Mouse (Mus musculus) embryonic stem cell, embryonic (primary cell): Measurements from ENCODE around the gene Xrcc4.

Source experiments
- CTCF ChIA-PET, 4 experiments: fragments of 300-600 bp in 2 of 4; fragments of 350-600 bp in 2 of 4; sonication (Branson Sonifier 250); formaldehyde crosslinking; loops; one replicate each; lab custom pipeline; 2022; ENCODE audit warnings: inconsistent platforms in 2 of 4; lab: Charles Lee
- POLR2A ChIA-PET, 4 experiments: fragments of 300-600 bp in 2 of 4; fragments of 350-600 bp in 2 of 4; sonication (Branson Sonifier 250); formaldehyde crosslinking; loops; one replicate each; lab custom pipeline; 2022; ENCODE audit warnings: antibody characterized with exemption in 4 of 4, inconsistent platforms in 1 of 4; lab: Charles Lee

Xrcc4 gene

DNA sequence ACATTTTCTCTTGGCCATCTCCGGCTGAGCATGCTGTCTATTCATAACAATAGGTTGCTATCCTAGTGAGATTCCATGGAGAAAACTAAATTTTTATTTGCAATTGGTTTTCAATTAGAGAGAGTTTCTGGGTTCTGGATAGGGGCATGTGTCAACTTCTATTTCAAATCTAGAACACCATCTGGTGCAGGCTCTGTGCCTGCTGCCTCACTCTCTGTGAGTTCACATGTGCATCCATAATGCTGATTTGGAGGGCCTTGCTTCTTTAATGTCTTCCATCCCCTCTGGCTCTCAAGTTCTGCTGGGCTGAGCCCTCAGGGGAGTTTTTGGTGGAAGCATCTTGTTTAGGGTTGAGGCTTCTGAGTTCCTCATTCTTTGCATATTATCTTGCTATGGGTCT, 239.5 kb downstream of the Xrcc4 start:
- ChIA-PET CTCF (no interaction called here), POLR2A (no interaction called here)

DNA sequence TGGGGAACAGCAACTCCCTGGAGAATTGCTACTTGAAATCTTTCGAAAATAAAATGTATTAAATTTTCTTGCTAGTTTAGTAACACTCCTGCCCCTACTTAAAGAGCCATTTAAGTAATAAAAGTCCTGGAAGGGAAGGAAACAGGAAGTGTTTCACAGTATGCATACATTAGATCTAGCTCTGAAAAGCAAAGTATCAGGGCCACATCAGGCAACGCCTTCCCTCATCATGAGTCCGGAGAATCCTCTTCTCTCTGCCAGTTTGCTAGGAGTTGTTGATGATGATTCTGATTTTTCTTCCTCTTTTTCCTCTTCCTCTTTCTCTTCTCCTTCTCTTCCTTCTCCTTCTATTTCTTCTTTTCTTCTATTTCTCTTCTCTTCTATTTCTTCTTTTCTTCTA, 250.8 kb downstream of the Xrcc4 start:
- CTCF ChIA-PET, result no interaction called here
- POLR2A ChIA-PET, result interaction anchor here in 1 of 4 experiments (0.7 kb wide), 1 partner anchor 23 kb away, joined by 3 read pairs; no protein-coding TSS in a partner anchor

GRCm38 (mm10) chr13:89834485-89834884, 254.9 kb downstream of the Xrcc4 start:
- POLR2A ChIA-PET, result no interaction called here
- CTCF ChIA-PET, result no interaction called here

GRCm38 (mm10) chr13:89833053-89833670, 256.2 kb downstream of the Xrcc4 start:
- CTCF ChIA-PET, result no interaction called here
- POLR2A ChIA-PET, result interaction anchor here in 1 of 4 experiments (0.5 kb wide), 1 partner anchor 9 kb away, joined by 4 read pairs; no protein-coding TSS in a partner anchor

- POLR2A ChIA-PET, result no interaction called here
- CTCF ChIA-PET, result no interaction called here
Observed at GRCm38 (mm10) chr13:89828429-89828970, 260.9 kb downstream of the Xrcc4 start.

DNA sequence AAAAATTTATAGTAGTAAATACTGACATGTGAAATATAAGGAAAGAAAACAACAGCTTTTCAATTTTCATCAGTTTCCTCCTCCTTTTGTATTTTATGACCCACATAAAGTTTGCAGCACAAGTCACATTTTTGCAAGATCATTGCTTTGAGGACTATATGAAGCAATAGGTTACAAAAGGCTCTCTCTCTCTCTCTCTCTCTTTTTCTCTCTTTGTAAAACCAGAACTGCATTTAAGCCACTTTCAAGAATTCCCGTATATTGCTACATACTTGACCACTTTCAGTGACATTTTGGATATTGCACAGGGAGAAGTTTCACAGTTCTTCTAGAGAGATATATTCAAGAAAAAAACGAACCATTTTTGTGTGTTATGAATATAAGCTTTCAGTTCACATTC, 261.6 kb downstream of the Xrcc4 start:
- ChIA-PET CTCF (no interaction called here), POLR2A (no interaction called here)

- CTCF ChIA-PET, result no interaction called here
- POLR2A ChIA-PET, result no interaction called here
Observed at GRCm38 (mm10) chr13:89814543-89814942, 274.9 kb downstream of the Xrcc4 start.

DNA sequence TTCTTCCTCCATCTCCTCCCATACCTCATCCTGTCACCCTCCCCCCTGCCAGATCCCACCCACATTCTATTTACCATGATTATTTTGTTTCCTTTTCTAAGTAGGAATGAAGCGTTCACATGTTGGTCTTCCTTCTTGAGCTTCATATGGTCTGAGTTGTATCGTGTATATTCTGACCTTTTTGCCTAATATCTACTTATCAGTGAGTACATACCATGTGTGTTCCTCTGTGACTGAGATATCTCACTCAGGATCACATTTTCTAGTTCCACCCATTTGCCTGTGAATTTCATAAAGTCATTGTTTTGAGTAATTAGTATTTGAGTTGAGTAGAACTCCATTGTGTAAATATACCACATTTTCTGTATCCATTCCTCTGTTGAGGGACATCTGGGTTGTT, 277.2 kb downstream of the Xrcc4 start:
- ChIA-PET POLR2A (no interaction called here), CTCF (interaction anchor here in 2 of 4 experiments (0.6 kb wide), 2 partner anchors 33 to 1074 kb away, joined by 4 to 6 read pairs; no protein-coding TSS in a partner anchor)

DNA sequence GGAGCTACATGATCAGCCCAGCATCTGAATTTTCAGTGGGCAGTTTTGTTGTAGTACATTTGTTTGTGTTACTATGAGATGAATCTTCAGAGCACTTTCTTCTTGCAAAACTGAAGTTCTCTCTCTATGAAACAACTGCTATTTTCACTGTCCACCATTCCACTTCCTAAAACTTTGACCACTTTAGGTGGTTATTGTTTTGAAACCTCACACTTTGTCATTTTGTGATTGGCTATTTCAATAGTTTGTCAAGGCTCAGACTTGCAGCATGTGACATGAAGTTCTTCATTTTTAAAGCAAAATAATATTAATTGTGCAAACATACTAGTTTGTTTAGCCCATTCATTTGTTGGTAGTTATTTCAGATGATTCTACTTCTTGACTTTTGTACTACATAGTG, 280.4 kb downstream of the Xrcc4 start:
- ChIA-PET POLR2A (no interaction called here), CTCF (no interaction called here)

DNA sequence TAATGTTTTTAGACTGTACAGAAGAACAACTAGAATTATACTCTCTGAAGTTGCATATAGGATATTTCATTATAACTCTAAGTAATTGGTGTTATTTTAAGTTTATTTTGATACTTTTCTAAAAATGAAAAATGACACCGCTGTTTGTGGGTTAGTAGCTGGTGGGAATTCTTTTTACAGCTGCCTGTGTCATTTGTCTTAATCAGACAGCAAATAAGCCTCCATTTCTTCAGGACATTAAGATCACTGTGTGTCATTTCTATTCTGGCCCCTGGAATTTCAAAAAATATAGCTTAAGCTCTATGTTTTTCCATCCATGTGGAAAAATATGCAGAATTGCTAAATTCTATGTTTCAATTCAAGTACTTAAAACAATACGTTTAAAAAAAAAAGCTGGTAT, 287.5 kb downstream of the Xrcc4 start:
- CTCF ChIA-PET, result no interaction called here
- POLR2A ChIA-PET, result interaction anchor here in 1 of 4 experiments (1.2 kb wide), 1 partner anchor 52 kb away, joined by 3 read pairs; no protein-coding TSS in a partner anchor

DNA sequence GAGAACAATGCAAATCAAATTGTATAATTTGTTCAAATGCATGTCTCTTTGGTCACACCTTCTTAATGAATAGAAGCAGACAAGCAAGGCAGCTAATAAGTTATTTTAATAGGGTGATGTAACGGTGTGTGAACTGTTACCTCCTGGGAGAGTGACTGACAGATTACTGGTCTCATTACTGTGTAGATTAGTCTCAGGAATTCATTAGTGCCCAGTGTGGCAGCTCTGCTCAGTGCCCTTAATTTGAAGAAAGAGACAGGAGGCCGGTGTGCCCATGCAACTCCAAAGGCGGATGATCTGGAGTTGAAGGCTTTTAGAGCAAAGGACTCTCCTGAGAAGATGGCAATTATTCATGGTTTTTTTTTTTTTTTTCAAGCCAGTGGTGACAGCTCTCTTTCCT, 291.7 kb downstream of the Xrcc4 start:
- ChIA-PET POLR2A (interaction anchor here in 1 of 4 experiments (0.7 kb wide), 1 partner anchor 21 kb away, joined by 5 read pairs; no protein-coding TSS in a partner anchor), CTCF (no interaction called here)

GRCm38 (mm10) chr13:89791475-89791874, 297.9 kb downstream of the Xrcc4 start:
- ChIA-PET CTCF (no interaction called here), POLR2A (no interaction called here)

GRCm38 (mm10) chr13:89782886-89783285, 306.5 kb downstream of the Xrcc4 start:
- ChIA-PET POLR2A (no interaction called here), CTCF (no interaction called here)

GRCm38 (mm10) chr13:89780276-89780675, 309.1 kb downstream of the Xrcc4 start:
- ChIA-PET CTCF (interaction anchor here in 1 of 4 experiments (0.7 to 1.0 kb wide), 2 partner anchors 10 to 17 kb away, joined by 3 to 4 read pairs; no protein-coding TSS in a partner anchor), POLR2A (interaction anchor here in 1 of 4 experiments (1.6 kb wide), 1 partner anchor 38 kb away, joined by 3 read pairs; the partner anchor contains the start of gene Vcan)

GRCm38 (mm10) chr13:89779208-89779911, 310.0 kb downstream of the Xrcc4 start:
- POLR2A ChIA-PET, result interaction anchor here in 2 of 4 experiments (0.6 to 1.1 kb wide), 2 partner anchors 37 to 867 kb away, joined by 4 to 10 read pairs; partner anchors contain the start of gene Vcan (in 1 of the 2)
- CTCF ChIA-PET, result interaction anchor here (0.5 to 1.2 kb wide), 17 partner anchors 13 to 1108 kb away, joined by 3 to 20 read pairs (median 4); partner anchors contain the start of gene Vcan (in 2 of the 4)

- CTCF ChIA-PET, result interaction anchor here in 2 of 4 experiments (0.6 to 0.7 kb wide), 2 partner anchors 204 to 518 kb away, joined by 4 to 5 read pairs; no protein-coding TSS in a partner anchor
Observed at GRCm38 (mm10) chr13:89777764-89778163, 311.6 kb downstream of the Xrcc4 start.

GRCm38 (mm10) chr13:89777146-89777545, 312.3 kb downstream of the Xrcc4 start:
- ChIA-PET CTCF (no interaction called here), POLR2A (interaction anchor here in 1 of 4 experiments (1.0 kb wide), 1 partner anchor 21 kb away, joined by 5 read pairs; no protein-coding TSS in a partner anchor)

More at GRCm38 (mm10) chr13:89777764-89778163, 311.6 kb downstream of the Xrcc4 start:
- POLR2A ChIA-PET, result no interaction called here

DNA sequence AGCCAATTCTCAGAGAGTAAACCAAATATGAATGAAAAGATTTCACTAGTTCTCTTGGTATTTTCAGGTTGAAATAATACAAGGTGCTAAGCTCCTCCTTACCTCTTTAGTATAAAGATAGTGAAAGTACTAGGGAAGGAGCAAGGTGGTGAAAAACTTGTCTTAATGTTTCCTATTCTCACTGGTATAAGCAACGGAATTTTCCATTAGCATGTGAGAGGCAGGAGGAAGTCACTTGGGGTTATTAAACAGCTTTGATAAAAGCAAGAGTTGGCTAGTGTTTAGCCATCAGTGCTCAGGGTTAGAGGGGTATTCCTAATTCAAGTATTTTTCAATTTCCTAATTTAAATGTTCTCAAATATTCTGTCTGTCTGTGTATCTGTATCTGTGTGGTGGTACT, 322.9 kb downstream of the Xrcc4 start:
- POLR2A ChIA-PET, result no interaction called here

GRCm38 (mm10) chr13:89765966-89766365, 323.4 kb downstream of the Xrcc4 start:
- ChIA-PET POLR2A (no interaction called here), CTCF (interaction anchor here in 1 of 4 experiments (0.8 kb wide), 1 partner anchor 13 kb away, joined by 5 read pairs; no protein-coding TSS in a partner anchor)

More for the DNA sequence above, 322.9 kb downstream of the Xrcc4 start:
- CTCF ChIA-PET, result interaction anchor here in 1 of 4 experiments (0.8 kb wide), 1 partner anchor 12 kb away, joined by 5 read pairs; no protein-coding TSS in a partner anchor
